Mouse (Mus musculus): Measurements from ENCODE around the gene Ccdc42. TPM values are rescaled to one million over a fixed set of nuclear protein-coding genes. Genes with fewer than 3 reads are reported as not detected.

Ccdc42 gene
- polyA plus RNA-seq, 1 experiment from 2014 or later, result 3.5 TPM

GRCm38 (mm10) chr11:68602200-68602931 is 15.5 kb downstream of the Ccdc42 start:
- 0 out of 2 replicates have a peak overlapping the region, but pooled peaks have one; percentile 32 for H3K9ac ChIP-seq (replicated peaks; ENCODE audit: low read length)
- 0 out of 2 replicates have a peak overlapping the region, but pooled peaks have one; percentile 2 for H3K4me2 ChIP-seq (replicated peaks; ENCODE audit: low read depth, low read length)
- whole genome bisulfite sequencing, result 7% methylated on average over 8 of the region's 8 CpGs
- H3K4me3 ChIP-seq (ENCODE audit: low read length), result no peak overlapping the region
- H3K27ac ChIP-seq (ENCODE audit: low read length), result peak overlapping the region; percentile 95
- H3K4me1 ChIP-seq (ENCODE audit: insufficient read depth, low read length), result peaks cover 34% of the 10 kb centered on the region
- ATAC-seq (ENCODE audit: low FRiP score, low TSS enrichment), result peak; percentile 73
- H3K36me3 ChIP-seq (ENCODE audit: insufficient read depth, low read length), result no peaks in the 10 kb centered on the region
- H3K27me3 ChIP-seq (ENCODE audit: insufficient read depth, low read length), result no peaks in the 10 kb centered on the region
- no peaks in the 10 kb centered on the region for H3K9me3 ChIP-seq (ENCODE audit: low read length)

DNA sequence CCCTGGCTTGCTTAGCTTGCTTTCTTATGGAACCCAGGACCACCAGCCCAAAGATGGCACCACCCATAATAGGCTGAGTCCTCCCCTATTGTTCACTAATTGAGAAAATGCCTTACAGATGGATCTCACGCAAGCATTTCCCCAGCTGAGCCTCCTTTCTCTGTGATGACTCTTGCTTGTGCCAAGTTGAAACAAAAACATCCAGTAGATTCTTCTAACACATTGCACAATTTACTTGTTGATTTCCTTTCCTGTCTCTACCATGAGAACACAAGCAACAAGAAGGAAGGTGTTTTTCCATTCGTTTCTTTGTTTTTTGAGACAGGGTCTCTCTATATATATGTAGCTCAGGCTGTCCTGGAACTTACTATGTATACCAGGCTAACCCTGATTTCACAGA is 20.2 kb downstream of the Ccdc42 start:
- Histone ChIP-seq H3K27me3 (ENCODE audit: insufficient read depth, low read length) (no peaks in the 10 kb centered on the region), H3K36me3 (ENCODE audit: insufficient read depth, low read length) (no peaks in the 10 kb centered on the region), H3K4me3 (ENCODE audit: low read length) (no peak overlapping the region), H3K9ac (replicated peaks; ENCODE audit: low read length) (no peak overlapping the region), H3K4me1 (ENCODE audit: insufficient read depth, low read length) (peaks cover 22% of the 10 kb centered on the region), H3K27ac (ENCODE audit: low read length) (no peak overlapping the region), H3K9me3 (ENCODE audit: low read length) (no peaks in the 10 kb centered on the region), H3K4me2 (replicated peaks; ENCODE audit: low read depth, low read length) (no peak overlapping the region)
- ATAC-seq (ENCODE audit: low FRiP score, low TSS enrichment), result no peak
- 91% methylated on average over 2 of the region's 2 CpGs for WGBS

DNA sequence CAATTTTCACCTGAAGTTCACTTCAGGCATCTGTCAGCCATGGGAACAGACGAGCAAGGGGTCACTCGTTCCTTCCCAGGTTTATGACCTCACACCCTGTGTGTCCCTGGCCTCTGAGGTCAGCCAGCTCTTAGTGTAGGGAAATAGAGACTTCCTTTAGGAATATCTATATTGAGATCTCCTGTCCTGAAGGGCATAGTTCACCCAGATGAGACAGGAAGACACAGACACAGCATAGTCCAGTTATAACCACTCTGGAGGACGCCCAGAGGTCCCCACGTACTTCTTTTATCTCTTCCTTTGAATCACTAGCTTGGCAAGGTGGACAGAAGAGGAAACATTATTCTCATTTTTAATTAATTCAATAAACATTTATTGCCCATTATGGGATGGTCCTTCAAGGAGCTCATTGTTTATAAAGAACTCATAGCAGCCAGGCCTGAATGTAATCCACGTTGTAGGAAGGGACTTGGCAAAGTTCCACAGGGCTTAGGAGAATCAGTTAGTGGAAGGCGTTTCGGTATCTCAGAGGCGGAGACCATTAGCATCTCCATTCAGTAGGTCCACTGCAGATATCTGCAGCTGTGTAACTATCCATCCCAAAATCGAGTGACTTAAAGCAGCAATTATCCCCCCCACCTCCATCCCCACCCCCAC is 23.2 kb downstream of the Ccdc42 start:
- ATAC-seq (ENCODE audit: low FRiP score, low TSS enrichment), result no peak
- Histone ChIP-seq H3K4me1 (ENCODE audit: insufficient read depth, low read length) (peaks cover 30% of the 10 kb centered on the region), H3K9me3 (ENCODE audit: low read length) (no peaks in the 10 kb centered on the region), H3K9ac (replicated peaks; ENCODE audit: low read length) (no peak overlapping the region), H3K36me3 (ENCODE audit: insufficient read depth, low read length) (no peaks in the 10 kb centered on the region), H3K27ac (ENCODE audit: low read length) (no peak overlapping the region), H3K4me3 (ENCODE audit: low read length) (no peak overlapping the region), H3K4me2 (replicated peaks; ENCODE audit: low read depth, low read length) (no peak overlapping the region), H3K27me3 (ENCODE audit: insufficient read depth, low read length) (no peaks in the 10 kb centered on the region)
- 41% methylated on average over 9 of the region's 9 CpGs for WGBS

DNA sequence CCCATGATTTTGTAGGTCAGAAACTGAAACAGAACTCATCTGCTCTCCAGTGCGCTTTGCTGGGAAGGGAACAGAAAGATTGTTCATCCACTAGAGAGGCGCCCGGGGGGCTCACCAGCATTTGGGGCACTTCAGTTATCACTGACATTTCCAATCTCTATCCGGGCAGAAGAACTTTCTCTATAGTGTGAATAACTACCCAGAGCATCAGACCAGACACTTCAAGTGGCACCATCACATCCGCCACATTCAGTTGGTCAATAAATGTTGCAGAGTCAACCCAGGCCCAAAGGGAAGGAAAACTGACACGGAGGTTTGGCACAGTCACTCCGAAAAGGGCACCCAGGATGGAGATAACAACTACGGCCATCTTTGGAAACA is 23.7 kb downstream of the Ccdc42 start:
- no peak for ATAC-seq (ENCODE audit: low FRiP score, low TSS enrichment)
- 88% methylated on average over 8 of the region's 8 CpGs for WGBS
- H3K4me3 ChIP-seq (ENCODE audit: low read length), result no peak overlapping the region
- H3K36me3 ChIP-seq (ENCODE audit: insufficient read depth, low read length), result no peaks in the 10 kb centered on the region
- H3K27ac ChIP-seq (ENCODE audit: low read length), result no peak overlapping the region
- H3K27me3 ChIP-seq (ENCODE audit: insufficient read depth, low read length), result no peaks in the 10 kb centered on the region
- H3K9me3 ChIP-seq (ENCODE audit: low read length), result no peaks in the 10 kb centered on the region
- H3K4me1 ChIP-seq (ENCODE audit: insufficient read depth, low read length), result peaks cover 30% of the 10 kb centered on the region
- H3K9ac ChIP-seq (replicated peaks; ENCODE audit: low read length), result no peak overlapping the region
- no peak overlapping the region for H3K4me2 ChIP-seq (replicated peaks; ENCODE audit: low read depth, low read length)

- Histone ChIP-seq H3K4me3 (ENCODE audit: low read length) (no peak overlapping the region), H3K4me2 (replicated peaks; ENCODE audit: low read depth, low read length) (no peak overlapping the region), H3K36me3 (ENCODE audit: insufficient read depth, low read length) (no peaks in the 10 kb centered on the region), H3K27me3 (ENCODE audit: insufficient read depth, low read length) (no peaks in the 10 kb centered on the region), H3K27ac (ENCODE audit: low read length) (peak overlapping the region; percentile 76), H3K4me1 (ENCODE audit: insufficient read depth, low read length) (peaks cover 30% of the 10 kb centered on the region), H3K9me3 (ENCODE audit: low read length) (no peaks in the 10 kb centered on the region), H3K9ac (replicated peaks; ENCODE audit: low read length) (no peak overlapping the region)
- peak; percentile 54 for ATAC-seq (ENCODE audit: low FRiP score, low TSS enrichment)
- WGBS, result 22% methylated on average over 5 of the region's 5 CpGs
Measured at GRCm38 (mm10) chr11:68613071-68613711, 26.4 kb downstream of the Ccdc42 start.

GRCm38 (mm10) chr11:68622751-68623150 is 35.9 kb downstream of the Ccdc42 start:
- Histone ChIP-seq H3K4me3 (ENCODE audit: low read length) (no peak overlapping the region), H3K27me3 (ENCODE audit: insufficient read depth, low read length) (no peaks in the 10 kb centered on the region), H3K4me2 (replicated peaks; ENCODE audit: low read depth, low read length) (peak overlapping the region; percentile 52), H3K4me1 (ENCODE audit: insufficient read depth, low read length) (peaks cover 18% of the 10 kb centered on the region), H3K36me3 (ENCODE audit: insufficient read depth, low read length) (no peaks in the 10 kb centered on the region), H3K27ac (ENCODE audit: low read length) (peak overlapping the region; percentile 91), H3K9ac (replicated peaks; ENCODE audit: low read length) (no peak overlapping the region), H3K9me3 (ENCODE audit: low read length) (no peaks in the 10 kb centered on the region)
- ATAC-seq (ENCODE audit: low FRiP score, low TSS enrichment), result peak; percentile 36
- 41% methylated on average over 9 of the region's 9 CpGs for WGBS

DNA sequence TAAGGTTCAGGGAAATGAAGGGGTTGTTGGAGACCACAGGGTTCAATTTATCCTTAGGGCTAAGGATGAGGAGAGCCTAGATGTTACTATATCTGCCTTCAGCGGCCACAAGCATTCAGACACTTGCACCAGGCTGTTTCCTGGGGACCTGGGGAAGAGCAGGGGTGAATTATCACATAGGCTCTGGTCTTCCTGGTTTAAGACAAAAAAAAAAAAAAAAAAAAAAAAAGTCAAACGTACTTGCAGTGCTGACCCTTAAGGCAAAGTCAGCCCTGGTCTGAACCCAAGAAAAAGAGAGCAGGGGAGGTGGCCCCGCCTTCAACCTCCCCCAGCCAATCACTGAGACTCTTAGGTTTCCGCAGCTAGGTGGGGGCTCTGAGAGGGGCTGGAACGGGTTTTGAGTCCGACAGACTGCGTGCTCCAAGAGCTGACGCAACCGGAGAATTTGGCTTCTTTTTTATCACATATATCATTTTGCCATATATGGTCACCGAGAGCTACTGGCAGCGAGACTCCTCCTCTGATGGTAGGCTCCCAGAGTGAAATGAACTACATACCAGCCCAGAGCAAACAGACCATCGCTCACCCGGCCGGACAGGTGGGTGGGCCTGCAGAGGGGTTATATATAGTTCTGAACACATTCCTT is 36.5 kb downstream of the Ccdc42 start:
- peaks cover 18% of the 10 kb centered on the region for H3K4me1 ChIP-seq (ENCODE audit: insufficient read depth, low read length)
- peak overlapping the region; percentile 34 for H3K4me3 ChIP-seq (ENCODE audit: low read length)
- H3K9ac ChIP-seq (replicated peaks; ENCODE audit: low read length), result peak overlapping the region; percentile 0; the same call in 1 of the 2 replicates
- 2% methylated on average over 14 of the region's 14 CpGs for WGBS
- H3K9me3 ChIP-seq (ENCODE audit: low read length), result no peaks in the 10 kb centered on the region
- ATAC-seq (ENCODE audit: low FRiP score, low TSS enrichment), result peak; percentile 97
- no peaks in the 10 kb centered on the region for H3K36me3 ChIP-seq (ENCODE audit: insufficient read depth, low read length)
- no peaks in the 10 kb centered on the region for H3K27me3 ChIP-seq (ENCODE audit: insufficient read depth, low read length)
- peak overlapping the region; percentile 52 for H3K4me2 ChIP-seq (replicated peaks; ENCODE audit: low read depth, low read length)
- peak overlapping the region; percentile 91 for H3K27ac ChIP-seq (ENCODE audit: low read length)

DNA sequence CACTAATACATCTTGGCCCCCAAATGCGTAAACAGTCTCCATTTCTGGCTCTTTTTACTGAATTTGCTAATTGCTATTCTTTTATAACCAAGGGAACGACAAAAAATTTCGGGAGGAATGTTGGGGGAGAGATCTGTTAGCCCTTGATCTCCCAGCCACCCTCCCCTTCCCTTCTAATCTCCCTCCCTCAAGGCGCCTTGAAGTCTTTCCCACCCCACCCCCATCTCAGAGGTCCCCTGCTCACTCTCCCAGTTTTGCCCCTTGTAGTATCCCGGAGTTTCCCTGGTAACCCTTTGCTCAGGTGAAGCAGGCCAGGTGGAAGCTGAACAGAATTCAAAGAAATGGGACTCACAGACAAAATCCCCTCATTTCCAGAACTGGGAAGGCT is 37.0 kb downstream of the Ccdc42 start:
- H3K27me3 ChIP-seq (ENCODE audit: insufficient read depth, low read length), result no peaks in the 10 kb centered on the region
- H3K9me3 ChIP-seq (ENCODE audit: low read length), result no peaks in the 10 kb centered on the region
- peak; percentile 70 for ATAC-seq (ENCODE audit: low FRiP score, low TSS enrichment)
- peak overlapping the region; percentile 29; the same call in 1 of the 2 replicates for H3K9ac ChIP-seq (replicated peaks; ENCODE audit: low read length)
- peaks cover 18% of the 10 kb centered on the region for H3K4me1 ChIP-seq (ENCODE audit: insufficient read depth, low read length)
- peak overlapping the region; percentile 91 for H3K27ac ChIP-seq (ENCODE audit: low read length)
- 7% methylated on average over 5 of the region's 5 CpGs for WGBS
- peak overlapping the region; percentile 52 for H3K4me2 ChIP-seq (replicated peaks; ENCODE audit: low read depth, low read length)
- peak overlapping the region; percentile 34 for H3K4me3 ChIP-seq (ENCODE audit: low read length)
- H3K36me3 ChIP-seq (ENCODE audit: insufficient read depth, low read length), result no peaks in the 10 kb centered on the region

DNA sequence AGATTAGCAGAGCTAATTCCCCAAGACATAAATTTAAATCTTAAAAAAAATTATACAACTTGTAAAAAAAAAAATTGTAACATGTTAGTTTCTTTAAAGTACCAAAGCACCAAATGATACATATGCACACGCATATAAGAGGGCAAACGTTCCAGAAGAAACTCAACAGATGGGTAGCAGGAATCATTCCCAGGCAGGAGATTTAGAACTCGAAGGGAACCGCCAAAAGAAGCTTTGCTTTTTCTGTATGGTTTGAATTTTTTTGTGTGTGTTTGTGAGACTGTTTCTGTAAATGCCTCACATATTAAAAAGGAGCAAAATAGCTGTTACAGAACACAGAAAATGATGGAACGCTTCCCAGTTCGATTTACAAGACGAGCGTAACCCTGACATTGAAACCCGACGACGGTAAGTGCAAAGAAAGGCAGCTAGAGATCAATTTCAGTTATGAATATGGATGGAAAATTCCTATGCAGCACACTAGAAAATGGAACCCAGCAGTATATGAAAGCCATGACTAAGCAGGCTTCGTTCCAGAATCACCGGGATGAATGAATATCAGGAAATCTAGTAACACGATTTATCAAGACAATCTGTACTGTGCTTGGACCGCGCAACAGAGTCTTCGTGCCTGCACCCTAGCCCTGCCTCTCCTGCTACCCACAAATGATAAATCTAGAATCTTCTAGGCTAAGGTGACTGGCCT is 44.9 kb downstream of the Ccdc42 start:
- Histone ChIP-seq H3K27me3 (ENCODE audit: insufficient read depth, low read length) (no peaks in the 10 kb centered on the region), H3K4me3 (ENCODE audit: low read length) (no peak overlapping the region), H3K9me3 (ENCODE audit: low read length) (no peaks in the 10 kb centered on the region), H3K4me1 (ENCODE audit: insufficient read depth, low read length) (peaks cover 13% of the 10 kb centered on the region; the same call in 1 of the 2 replicates), H3K27ac (ENCODE audit: low read length) (no peak overlapping the region), H3K4me2 (replicated peaks; ENCODE audit: low read depth, low read length) (no peak overlapping the region), H3K36me3 (ENCODE audit: insufficient read depth, low read length) (no peaks in the 10 kb centered on the region), H3K9ac (replicated peaks; ENCODE audit: low read length) (no peak overlapping the region)
- no peak for ATAC-seq (ENCODE audit: low FRiP score, low TSS enrichment)
- WGBS, result 79% methylated on average over 17 of the region's 17 CpGs
